Mouse (Mus musculus): ENCODE data around the gene Slc25a4. TPM values are rescaled to one million over a fixed set of nuclear protein-coding genes. Genes with fewer than 3 reads are reported as not detected.
"Not testable (repeated sequence)": the region's sequence is repeated elsewhere in the genome, so short reads cannot be mapped to it uniquely, and the experiment has no call there.

The Slc25a4 gene
- polyA plus RNA-seq, 1 experiment from 2014 or later, result 1,564 TPM

- H3K36me3 ChIP-seq (ENCODE audit: control insufficient read depth, insufficient read depth, low read length), result no peaks in the 10 kb centered on the region
- 35% methylated on average over 7 of the region's 7 CpGs for WGBS (ENCODE audit: insufficient replicate concordance)
- no peaks in the 10 kb centered on the region for H3K9me3 ChIP-seq (replicated peaks; ENCODE audit: control insufficient read depth, low read length)
- H3K9ac ChIP-seq (ENCODE audit: low read depth, low read length), result 0 out of 2 replicates have a peak overlapping the region, but pooled peaks have one; percentile 39
- peaks cover 9% of the 10 kb centered on the region for H3K4me1 ChIP-seq (ENCODE audit: control insufficient read depth, insufficient read depth, low read length)
- 0 out of 2 replicates have a peak, but pooled peaks have one; percentile 35 for ATAC-seq (replicated peaks; ENCODE audit: insufficient number of reproducible peaks, low FRiP score, low TSS enrichment)
- peak overlapping the region; percentile 36 for H3K4me2 ChIP-seq
- no peaks in the 10 kb centered on the region for H3K27me3 ChIP-seq (ENCODE audit: control insufficient read depth, insufficient read depth, low read length)
- H3K27ac ChIP-seq (ENCODE audit: low read depth, low read length), result peak overlapping the region; percentile 81
- no peak overlapping the region for H3K4me3 ChIP-seq (ENCODE audit: low read depth, low read length)
These were observed 25.5 kb upstream of the Slc25a4 start for GRCm38 (mm10) chr8:46236441-46237223.

GRCm38 (mm10) chr8:46234736-46235135, 23.7 kb upstream of the Slc25a4 start:
- 65% methylated on average over 4 of the region's 4 CpGs for WGBS (ENCODE audit: insufficient replicate concordance)
- H3K27me3 ChIP-seq (ENCODE audit: control insufficient read depth, insufficient read depth, low read length), result no peaks in the 10 kb centered on the region
- no peak overlapping the region for H3K9ac ChIP-seq (ENCODE audit: low read depth, low read length)
- H3K36me3 ChIP-seq (ENCODE audit: control insufficient read depth, insufficient read depth, low read length), result no peaks in the 10 kb centered on the region
- no peak overlapping the region for H3K27ac ChIP-seq (ENCODE audit: low read depth, low read length)
- no peak overlapping the region for H3K4me2 ChIP-seq
- peaks cover 9% of the 10 kb centered on the region for H3K4me1 ChIP-seq (ENCODE audit: control insufficient read depth, insufficient read depth, low read length)
- no peak overlapping the region for H3K4me3 ChIP-seq (ENCODE audit: low read depth, low read length)
- H3K9me3 ChIP-seq (replicated peaks; ENCODE audit: control insufficient read depth, low read length), result no peaks in the 10 kb centered on the region
- no peak for ATAC-seq (replicated peaks; ENCODE audit: insufficient number of reproducible peaks, low FRiP score, low TSS enrichment)

GRCm38 (mm10) chr8:46232798-46233197, 21.7 kb upstream of the Slc25a4 start:
- H3K27me3 ChIP-seq (ENCODE audit: control insufficient read depth, insufficient read depth, low read length), result no peaks in the 10 kb centered on the region
- no peaks in the 10 kb centered on the region for H3K36me3 ChIP-seq (ENCODE audit: control insufficient read depth, insufficient read depth, low read length)
- no peak overlapping the region for H3K27ac ChIP-seq (ENCODE audit: low read depth, low read length)
- WGBS (ENCODE audit: insufficient replicate concordance), result 56% methylated on average over 8 of the region's 8 CpGs
- peaks cover 9% of the 10 kb centered on the region for H3K4me1 ChIP-seq (ENCODE audit: control insufficient read depth, insufficient read depth, low read length)
- H3K9me3 ChIP-seq (replicated peaks; ENCODE audit: control insufficient read depth, low read length), result no peaks in the 10 kb centered on the region
- no peak overlapping the region for H3K4me2 ChIP-seq
- ATAC-seq (replicated peaks; ENCODE audit: insufficient number of reproducible peaks, low FRiP score, low TSS enrichment), result no peak
- no peak overlapping the region for H3K4me3 ChIP-seq (ENCODE audit: low read depth, low read length)
- 0 out of 2 replicates have a peak overlapping the region, but pooled peaks have one; percentile 22 for H3K9ac ChIP-seq (ENCODE audit: low read depth, low read length)

GRCm38 (mm10) chr8:46231968-46232367, 20.9 kb upstream of the Slc25a4 start:
- not testable (repeated sequence) for H3K9ac ChIP-seq (ENCODE audit: low read depth, low read length); H3K4me3 ChIP-seq (ENCODE audit: low read depth, low read length); H3K4me1 ChIP-seq (ENCODE audit: control insufficient read depth, insufficient read depth, low read length); H3K27me3 ChIP-seq (ENCODE audit: control insufficient read depth, insufficient read depth, low read length); ATAC-seq (replicated peaks; ENCODE audit: insufficient number of reproducible peaks, low FRiP score, low TSS enrichment); H3K4me2 ChIP-seq; H3K27ac ChIP-seq (ENCODE audit: low read depth, low read length); H3K36me3 ChIP-seq (ENCODE audit: control insufficient read depth, insufficient read depth, low read length); H3K9me3 ChIP-seq (replicated peaks; ENCODE audit: control insufficient read depth, low read length)
- WGBS (ENCODE audit: insufficient replicate concordance), result 72% methylated on average over 7 of the region's 7 CpGs

GRCm38 (mm10) chr8:46226622-46227021, 15.5 kb upstream of the Slc25a4 start:
- Histone ChIP-seq H3K4me3 (ENCODE audit: low read depth, low read length) (no peak overlapping the region), H3K9me3 (replicated peaks; ENCODE audit: control insufficient read depth, low read length) (no peaks in the 10 kb centered on the region), H3K9ac (ENCODE audit: low read depth, low read length) (no peak overlapping the region), H3K36me3 (ENCODE audit: control insufficient read depth, insufficient read depth, low read length) (no peaks in the 10 kb centered on the region), H3K27ac (ENCODE audit: low read depth, low read length) (no peak overlapping the region), H3K27me3 (ENCODE audit: control insufficient read depth, insufficient read depth, low read length) (no peaks in the 10 kb centered on the region), H3K4me2 (no peak overlapping the region), H3K4me1 (ENCODE audit: control insufficient read depth, insufficient read depth, low read length) (no peaks in the 10 kb centered on the region)
- ATAC-seq (replicated peaks; ENCODE audit: insufficient number of reproducible peaks, low FRiP score, low TSS enrichment), result no peak
- WGBS (ENCODE audit: insufficient replicate concordance), result 47% methylated on average over 5 of the region's 5 CpGs

GRCm38 (mm10) chr8:46225501-46225900, 14.4 kb upstream of the Slc25a4 start:
- H3K27ac ChIP-seq (ENCODE audit: low read depth, low read length), result no peak overlapping the region
- no peaks in the 10 kb centered on the region for H3K9me3 ChIP-seq (replicated peaks; ENCODE audit: control insufficient read depth, low read length)
- H3K4me2 ChIP-seq, result no peak overlapping the region
- no peak for ATAC-seq (replicated peaks; ENCODE audit: insufficient number of reproducible peaks, low FRiP score, low TSS enrichment)
- no peak overlapping the region for H3K4me3 ChIP-seq (ENCODE audit: low read depth, low read length)
- H3K36me3 ChIP-seq (ENCODE audit: control insufficient read depth, insufficient read depth, low read length), result no peaks in the 10 kb centered on the region
- no peak overlapping the region for H3K9ac ChIP-seq (ENCODE audit: low read depth, low read length)
- H3K27me3 ChIP-seq (ENCODE audit: control insufficient read depth, insufficient read depth, low read length), result no peaks in the 10 kb centered on the region
- WGBS (ENCODE audit: insufficient replicate concordance), result 55% methylated on average over 3 of the region's 3 CpGs
- H3K4me1 ChIP-seq (ENCODE audit: control insufficient read depth, insufficient read depth, low read length), result no peaks in the 10 kb centered on the region

GRCm38 (mm10) chr8:46220566-46220965, 9.5 kb upstream of the Slc25a4 start:
- Histone ChIP-seq H3K27me3 (ENCODE audit: control insufficient read depth, insufficient read depth, low read length) (no peaks in the 10 kb centered on the region), H3K4me3 (ENCODE audit: low read depth, low read length) (no peak overlapping the region), H3K9me3 (replicated peaks; ENCODE audit: control insufficient read depth, low read length) (no peaks in the 10 kb centered on the region), H3K4me2 (no peak overlapping the region), H3K4me1 (ENCODE audit: control insufficient read depth, insufficient read depth, low read length) (no peaks in the 10 kb centered on the region), H3K9ac (ENCODE audit: low read depth, low read length) (no peak overlapping the region), H3K27ac (ENCODE audit: low read depth, low read length) (no peak overlapping the region), H3K36me3 (ENCODE audit: control insufficient read depth, insufficient read depth, low read length) (no peaks in the 10 kb centered on the region)
- whole genome bisulfite sequencing (ENCODE audit: insufficient replicate concordance), result 55% methylated on average over 3 of the region's 3 CpGs
- no peak for ATAC-seq (replicated peaks; ENCODE audit: insufficient number of reproducible peaks, low FRiP score, low TSS enrichment)

GRCm38 (mm10) chr8:46216838-46217237, 5.8 kb upstream of the Slc25a4 start:
- H3K27me3 ChIP-seq (ENCODE audit: control insufficient read depth, insufficient read depth, low read length), result no peaks in the 10 kb centered on the region
- ATAC-seq (replicated peaks; ENCODE audit: insufficient number of reproducible peaks, low FRiP score, low TSS enrichment), result peak; percentile 83

More at GRCm38 (mm10) chr8:46216838-46217237, 5.8 kb upstream of the Slc25a4 start:
- peak overlapping the region; percentile 57 for H3K4me2 ChIP-seq
- H3K36me3 ChIP-seq (ENCODE audit: control insufficient read depth, insufficient read depth, low read length), result no peaks in the 10 kb centered on the region
- peak overlapping the region; percentile 77 for H3K27ac ChIP-seq (ENCODE audit: low read depth, low read length)
- peak overlapping the region; percentile 29 for H3K4me3 ChIP-seq (ENCODE audit: low read depth, low read length)
- H3K9me3 ChIP-seq (replicated peaks; ENCODE audit: control insufficient read depth, low read length), result no peaks in the 10 kb centered on the region
- peaks cover 4% of the 10 kb centered on the region; the same call in 1 of the 2 replicates for H3K4me1 ChIP-seq (ENCODE audit: control insufficient read depth, insufficient read depth, low read length)
- H3K9ac ChIP-seq (ENCODE audit: low read depth, low read length), result peak overlapping the region; percentile 61; the same call in 1 of the 2 replicates
- 5% methylated on average over 14 of the region's 14 CpGs for WGBS (ENCODE audit: insufficient replicate concordance)
